Mouse (Mus musculus): ENCODE measurements at regions not wholly inside any gene's neighbourhood (a gene's known extent, or its start where the extent isn't known, plus 50 kb on each side); places are given as distances from the start of the nearest gene placed in this dataset.

GRCm38 (mm10) chr15:63218393-63219060 is 626.5 kb downstream of the Gsdmc2 start:
- TF ChIP-seq POLR2A (IDR thresholded peaks at IDR 0.05; ENCODE audit: borderline replicate concordance, insufficient read depth, low read length) (no peak), CTCF (IDR thresholded peaks at IDR 0.05; ENCODE audit: borderline replicate concordance, insufficient read depth, low read depth, low read length) (no peak)

Measured in cerebellum, adult 2 months (tissue).